Mouse (Mus musculus) thymus, postnatal 0 days (tissue): ENCODE measurements around the gene Car10. TPM values are rescaled to one million over a fixed set of nuclear protein-coding genes. Genes with fewer than 3 reads are reported as not detected.

Experiments
- DNase-seq: peaks from one replicate; pipeline ENCODE4 v3.0.0-alpha.2; 2015; ENCODE audit warnings: low spot score
- polyA plus RNA-seq: library from polyadenylated mRNA; unstranded; fragments of >200 nt; fragmentation: Nextera tagmentation; extraction: Ambion mirVana; gene quantifications from 2 replicates; pipeline ENCODE4 v1.2.1, GENCODE M21; 2015

The Car10 gene
- polyA plus RNA-seq, 1 experiment from 2014 or later: not detected

- DNase-seq: no peak
Measured at GRCm38 (mm10) chr11:93565756-93566155, 467.9 kb downstream of the Car10 start.

DNA sequence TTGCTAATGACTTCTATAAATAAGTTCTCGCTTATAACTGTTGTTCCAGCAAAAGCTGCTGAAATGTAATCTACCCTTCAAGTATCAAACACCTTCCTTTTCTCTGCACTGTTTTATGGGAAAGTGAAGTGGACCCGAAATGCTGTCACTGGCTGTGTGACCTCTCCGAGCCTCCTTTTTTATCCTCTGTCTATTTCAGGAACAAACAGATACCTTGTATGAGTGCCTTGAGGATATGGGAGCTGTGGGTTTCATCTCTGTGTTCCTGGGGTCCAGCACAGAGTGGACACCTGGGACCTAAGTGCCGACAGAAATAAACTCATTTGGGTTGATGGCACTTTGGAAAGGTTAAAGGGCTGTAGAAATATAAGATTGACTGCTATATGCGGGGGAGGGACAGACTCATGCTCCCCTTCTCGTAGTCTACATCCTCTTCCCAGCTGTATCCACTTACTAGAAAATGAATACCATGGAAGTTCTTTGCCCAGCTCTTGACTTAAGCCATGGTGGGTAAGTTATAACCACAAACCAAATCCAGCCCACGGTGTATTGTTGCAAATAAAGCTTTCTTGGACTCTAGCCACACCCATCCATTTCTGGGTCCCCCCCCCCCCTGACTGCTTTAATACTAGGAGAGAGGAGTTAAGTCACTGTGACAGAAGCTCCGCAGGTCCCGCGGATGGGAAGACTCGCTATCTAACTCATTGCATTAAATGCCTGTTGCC is 474.3 kb downstream of the Car10 start:
- DNase-seq: no peak

DNA sequence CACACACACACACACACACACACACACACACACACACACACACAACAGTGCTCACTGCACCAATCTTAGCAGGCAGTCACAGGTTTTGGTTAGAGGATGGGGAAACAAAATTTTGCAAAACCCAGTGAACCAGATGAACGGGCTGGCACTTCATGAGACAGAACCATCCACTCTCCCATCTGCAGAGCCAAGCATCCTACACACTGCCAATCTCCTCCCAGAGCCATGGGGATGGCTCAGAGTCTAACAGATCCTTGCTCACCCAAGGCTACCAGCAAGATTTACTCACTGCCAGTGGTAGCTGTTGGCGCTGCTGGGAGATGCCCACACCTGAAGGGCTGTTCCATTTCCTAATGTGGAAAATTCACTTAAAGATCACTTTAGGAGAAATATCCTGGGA is 479.6 kb downstream of the Car10 start:
- no peak for DNase-seq

DNA sequence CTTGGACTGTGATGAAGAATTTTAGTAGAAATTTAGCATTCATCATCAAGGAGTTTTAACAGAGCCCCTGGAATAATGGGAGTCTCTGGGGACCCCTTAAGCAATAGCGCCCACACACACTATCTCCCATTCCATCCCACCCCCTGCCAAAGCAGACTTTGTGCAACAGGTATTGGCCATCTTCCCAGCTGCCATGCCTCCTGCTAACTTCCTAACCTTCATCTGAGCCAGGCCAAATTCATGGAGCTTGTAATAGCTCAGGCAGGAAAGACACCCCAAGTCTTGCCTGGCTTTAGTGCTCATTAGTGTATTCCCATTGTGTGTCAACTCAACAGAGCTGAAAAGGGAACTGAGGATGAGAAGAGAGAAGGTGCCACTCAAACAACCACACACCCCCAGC is 481.8 kb downstream of the Car10 start:
- DNase-seq: no peak

DNA sequence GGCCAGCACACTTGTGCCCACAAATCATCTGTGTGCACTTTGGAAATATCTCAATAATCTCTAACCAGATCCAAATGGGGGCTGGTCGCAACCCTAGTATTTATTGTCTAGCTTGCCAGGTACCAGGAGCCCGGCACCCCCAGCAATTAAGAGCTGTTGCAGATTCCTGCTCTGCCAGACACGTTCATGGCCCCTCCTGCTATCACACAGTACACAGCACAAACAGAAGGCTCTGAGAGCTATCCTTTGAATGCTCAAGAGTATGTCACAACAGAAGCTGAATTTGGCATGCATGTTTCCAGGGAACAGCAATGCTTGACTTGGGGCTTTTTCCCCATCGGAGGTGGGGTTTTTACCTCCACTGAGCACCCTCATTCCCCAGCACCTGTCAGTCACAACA is 483.5 kb downstream of the Car10 start:
- no peak for DNase-seq

DNA sequence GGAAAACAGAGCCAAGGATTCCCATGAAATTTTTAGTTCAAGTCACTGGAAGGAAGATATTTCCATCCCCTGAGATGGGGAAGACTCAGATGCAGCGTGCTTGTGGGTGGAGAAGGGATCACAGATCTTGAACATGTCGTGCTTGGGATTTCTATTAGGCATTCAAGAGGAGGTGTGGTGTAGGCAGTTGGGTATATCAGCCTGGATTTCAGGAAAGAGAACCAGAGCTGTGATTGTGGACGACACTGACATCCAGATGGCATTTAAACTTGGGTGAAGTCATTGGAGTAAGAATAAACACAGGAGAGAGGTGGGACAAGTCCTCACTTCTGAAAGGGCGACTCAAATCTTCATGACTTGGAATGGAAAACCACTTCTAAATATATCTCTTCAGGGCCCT is 490.0 kb downstream of the Car10 start:
- no peak for DNase-seq

GRCm38 (mm10) chr11:93590652-93591051 is 492.8 kb downstream of the Car10 start:
- no peak for DNase-seq

DNA sequence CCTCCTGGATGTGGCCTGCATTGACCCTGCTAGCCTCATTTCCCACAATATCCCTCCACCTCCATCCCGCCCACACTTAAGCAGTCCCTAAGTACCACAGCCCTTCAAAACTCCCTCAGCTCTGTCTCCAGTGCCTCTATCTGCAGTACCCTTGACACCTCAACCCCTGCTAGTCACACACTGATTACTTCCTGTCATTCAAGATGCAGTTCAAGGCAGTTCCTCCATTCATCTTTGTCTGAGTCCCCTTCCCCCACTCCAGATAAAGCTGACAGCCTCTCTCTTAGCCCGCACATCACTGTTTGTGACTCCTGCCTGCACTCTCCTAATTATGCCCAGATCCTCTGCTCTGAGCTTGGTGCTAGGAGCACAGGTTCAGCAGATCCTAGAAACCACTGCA is 496.2 kb downstream of the Car10 start:
- no peak for DNase-seq

DNA sequence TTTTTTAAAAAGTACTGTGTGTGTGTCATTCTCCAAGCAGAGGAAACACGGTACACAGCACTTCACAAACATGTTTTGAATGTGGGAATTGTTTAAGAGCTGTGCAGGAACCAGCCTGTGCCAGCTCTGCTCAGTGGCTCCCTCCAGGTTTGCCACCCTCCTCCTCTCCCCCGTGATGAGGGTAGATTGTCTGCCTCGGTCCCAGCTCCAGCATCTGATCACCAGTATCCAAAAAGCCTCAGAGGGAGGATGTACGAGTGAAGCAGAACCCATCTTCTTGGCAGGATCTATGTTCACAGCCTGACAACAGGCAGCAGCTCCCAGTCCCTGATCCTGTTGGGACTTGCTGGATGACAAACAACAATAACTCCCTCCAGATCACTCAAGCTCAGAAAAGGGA is 500.3 kb downstream of the Car10 start:
- no peak for DNase-seq

GRCm38 (mm10) chr11:93599755-93600154 is 501.9 kb downstream of the Car10 start:
- DNase-seq: no peak

DNA sequence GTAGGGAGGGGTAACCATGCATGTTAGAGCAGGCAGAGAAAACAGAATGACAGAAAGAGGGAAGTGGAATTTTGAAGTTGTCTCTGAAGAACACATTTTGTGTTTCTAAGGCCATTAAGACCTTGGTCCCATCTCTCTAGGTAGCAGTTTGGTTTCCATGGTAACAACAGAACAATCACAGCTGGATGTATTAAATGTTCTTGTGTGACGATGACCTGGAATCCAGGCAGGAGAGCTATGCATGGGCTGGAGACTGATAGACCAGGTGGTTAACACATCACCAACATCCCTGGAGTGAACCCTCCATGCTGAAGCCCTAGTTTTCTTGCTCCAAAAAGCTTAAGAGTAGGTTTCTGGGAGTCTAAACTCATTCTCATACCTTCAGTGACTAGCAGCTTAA is 505.7 kb downstream of the Car10 start:
- DNase-seq: no peak

- no peak for DNase-seq
Measured at GRCm38 (mm10) chr11:93607111-93607510, 509.3 kb downstream of the Car10 start.

GRCm38 (mm10) chr11:93608716-93609115 is 510.9 kb downstream of the Car10 start:
- no peak for DNase-seq

DNA sequence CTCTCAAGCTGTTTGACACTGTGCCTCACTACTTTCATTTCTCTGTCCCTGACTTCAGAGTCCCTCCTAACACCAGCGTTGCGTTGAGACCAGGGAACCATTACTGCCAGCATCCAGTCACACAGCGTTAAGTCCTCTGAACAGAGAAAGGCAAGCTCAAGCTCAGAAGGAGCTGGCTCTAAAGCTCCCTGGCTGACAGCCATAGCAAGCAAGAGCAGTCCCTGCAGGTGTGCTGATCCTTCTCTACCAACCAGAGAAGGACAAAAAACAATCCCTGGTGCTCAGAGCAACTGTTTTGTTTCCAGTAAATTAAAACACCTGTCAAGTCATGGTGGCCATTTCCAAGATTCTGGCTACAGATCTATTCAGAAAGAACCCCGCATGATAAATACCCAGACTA is 514.2 kb downstream of the Car10 start:
- no peak for DNase-seq

- DNase-seq: no peak
Measured at GRCm38 (mm10) chr11:93614851-93615250, 517.0 kb downstream of the Car10 start.

- no peak for DNase-seq
Measured at GRCm38 (mm10) chr11:93623605-93624004, 525.8 kb downstream of the Car10 start.

DNA sequence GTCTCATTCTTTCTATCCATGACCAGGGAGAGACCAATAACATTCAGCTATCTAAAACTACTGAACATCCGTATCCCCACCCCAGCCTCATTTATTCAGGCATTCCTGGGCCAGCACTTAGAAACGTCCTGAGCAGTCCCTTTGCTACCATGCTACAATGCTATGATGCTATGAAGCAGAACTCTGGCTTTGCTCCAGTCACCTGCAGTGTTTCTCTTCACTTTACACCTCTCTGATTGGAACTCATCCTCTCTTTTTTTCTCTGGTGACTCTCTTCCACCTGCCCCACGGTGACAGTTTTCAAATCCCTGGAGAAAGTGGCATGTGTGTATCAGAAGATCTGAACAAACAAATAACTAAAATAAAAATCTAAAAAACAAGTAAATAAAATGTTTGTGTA is 541.6 kb downstream of the Car10 start:
- DNase-seq: no peak

DNA sequence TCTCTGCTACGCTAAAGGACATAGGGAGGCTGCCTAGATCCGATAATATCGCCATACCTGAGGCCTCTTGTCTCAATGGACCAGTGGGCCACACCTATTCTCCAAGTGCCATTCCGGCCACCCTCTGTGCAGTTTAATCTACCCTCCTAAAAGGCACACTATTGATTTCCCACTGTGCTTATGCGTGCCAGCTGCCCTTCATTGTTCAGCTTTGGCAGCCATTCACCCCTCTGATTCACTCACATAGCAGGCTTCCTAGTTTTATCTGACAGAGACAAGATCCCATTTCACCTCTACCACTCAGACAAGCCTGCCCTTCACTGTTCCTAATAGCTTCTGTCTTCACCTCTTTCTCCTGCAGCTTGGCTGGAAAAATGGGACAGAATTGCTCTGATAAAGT is 543.1 kb downstream of the Car10 start:
- DNase-seq: no peak

DNA sequence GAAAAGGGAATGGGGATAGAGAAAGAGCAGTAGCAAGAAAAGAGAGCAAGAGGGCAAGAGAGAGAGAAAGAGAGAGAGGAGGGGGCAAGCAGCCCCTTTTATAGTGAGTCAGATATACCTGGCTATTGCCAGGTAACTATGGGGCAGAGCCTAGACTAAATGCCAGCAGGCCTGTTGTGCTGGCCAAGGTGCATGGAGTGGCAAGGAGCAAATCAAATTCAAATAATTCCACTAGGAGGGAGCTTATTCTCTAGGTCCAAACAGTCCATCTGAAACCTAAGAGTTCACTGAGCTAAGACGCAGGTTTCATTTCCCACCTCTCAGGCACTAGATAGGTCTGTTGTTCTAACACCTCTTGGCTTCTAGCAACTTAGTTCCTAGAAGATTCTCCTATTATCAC is 544.5 kb downstream of the Car10 start:
- no peak for DNase-seq

- no peak for DNase-seq
Measured at GRCm38 (mm10) chr11:93643006-93643405, 545.2 kb downstream of the Car10 start.

- no peak for DNase-seq
Measured at GRCm38 (mm10) chr11:93643436-93643835, 545.6 kb downstream of the Car10 start.

DNA sequence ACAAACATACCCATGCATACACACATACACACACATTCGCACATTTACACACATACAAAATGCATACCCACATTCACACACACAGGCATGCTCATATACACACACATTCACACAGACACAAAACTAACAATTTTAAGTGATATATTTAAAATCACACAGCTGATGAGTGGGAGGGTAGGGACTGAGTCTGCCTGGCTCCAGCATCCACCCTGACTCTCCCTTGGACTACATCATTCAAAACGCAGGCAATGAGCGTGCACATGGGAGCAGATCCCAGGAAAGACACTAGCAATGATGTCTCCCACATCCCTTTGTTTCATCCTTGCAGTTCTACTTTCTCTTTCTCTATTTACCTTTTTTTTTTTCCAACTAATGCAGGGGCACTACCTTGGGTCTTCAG is 548.4 kb downstream of the Car10 start:
- no peak for DNase-seq
